Mouse (Mus musculus): ENCODE data around the gene Itgb2. TPM values are rescaled to one million over a fixed set of nuclear protein-coding genes. Genes with fewer than 3 reads are reported as not detected.

Gene Itgb2
- 0.67 and 0.89 TPM in 2 replicates for polyA plus RNA-seq (2014; fragmentation: Nextera tagmentation; extraction: Ambion mirVana)

GRCm38 (mm10) chr10:77530140-77530539 lies at the start of gene Itgb2:
TSS of gene Itgb2 (plus strand) at chr10:77530252.
- H3K9me3 ChIP-seq (replicated peaks; ENCODE audit: control insufficient read depth, low read length) = no peaks in the 10 kb centered on the region
- H3K9ac ChIP-seq (ENCODE audit: low read length) = no peak within 1 kb of the TSS
- no peaks in the 10 kb centered on the region for H3K36me3 ChIP-seq (ENCODE audit: control insufficient read depth, insufficient read depth, low read length)
- H3K4me1 ChIP-seq (ENCODE audit: control insufficient read depth, insufficient read depth, low read length) = no peaks in the 10 kb centered on the region
- no peak within 1 kb of the TSS for H3K27ac ChIP-seq (ENCODE audit: low read depth, low read length)
- ATAC-seq (no peak), DNase-seq (ENCODE audit: low spot score) (no peak)
- no peaks in the 10 kb centered on the region for H3K27me3 ChIP-seq (replicated peaks; ENCODE audit: control insufficient read depth, insufficient read depth, low read length)
- no peak within 1 kb of the TSS for H3K4me2 ChIP-seq (ENCODE audit: low read length)
- no peak within 1 kb of the TSS for H3K4me3 ChIP-seq (ENCODE audit: low read depth, low read length)
- whole genome bisulfite sequencing = 69% methylated on average over 9 of the region's 9 CpGs

GRCm38 (mm10) chr10:77481814-77482213 lies 48.2 kb upstream of the Itgb2 start:
- Histone ChIP-seq H3K4me3 (ENCODE audit: low read depth, low read length) (no peak overlapping the region), H3K9me3 (replicated peaks; ENCODE audit: control insufficient read depth, low read length) (no peaks in the 10 kb centered on the region), H3K9ac (ENCODE audit: low read length) (no peak overlapping the region), H3K4me2 (ENCODE audit: low read length) (no peak overlapping the region), H3K27me3 (replicated peaks; ENCODE audit: control insufficient read depth, insufficient read depth, low read length) (no peaks in the 10 kb centered on the region), H3K27ac (ENCODE audit: low read depth, low read length) (no peak overlapping the region), H3K4me1 (ENCODE audit: control insufficient read depth, insufficient read depth, low read length) (no peaks in the 10 kb centered on the region), H3K36me3 (ENCODE audit: control insufficient read depth, insufficient read depth, low read length) (peaks cover 7% of the 10 kb centered on the region)
- DNase-seq (ENCODE audit: low spot score) = no peak
- no peak for ATAC-seq

GRCm38 (mm10) chr10:77484205-77484935 lies 45.7 kb upstream of the Itgb2 start:
- Histone ChIP-seq H3K9me3 (replicated peaks; ENCODE audit: control insufficient read depth, low read length) (no peaks in the 10 kb centered on the region), H3K36me3 (ENCODE audit: control insufficient read depth, insufficient read depth, low read length) (peaks cover 32% of the 10 kb centered on the region), H3K9ac (ENCODE audit: low read length) (no peak overlapping the region), H3K27ac (ENCODE audit: low read depth, low read length) (no peak overlapping the region), H3K27me3 (replicated peaks; ENCODE audit: control insufficient read depth, insufficient read depth, low read length) (no peaks in the 10 kb centered on the region), H3K4me1 (ENCODE audit: control insufficient read depth, insufficient read depth, low read length) (no peaks in the 10 kb centered on the region), H3K4me2 (ENCODE audit: low read length) (no peak overlapping the region), H3K4me3 (ENCODE audit: low read depth, low read length) (no peak overlapping the region)
- DNase-seq (ENCODE audit: low spot score) (no peak), ATAC-seq (no peak)
- WGBS = 78% methylated on average over 18 of the region's 18 CpGs

- no peak overlapping the region for H3K9ac ChIP-seq (ENCODE audit: low read length)
- DNase-seq (ENCODE audit: low spot score) = no peak
- H3K9me3 ChIP-seq (replicated peaks; ENCODE audit: control insufficient read depth, low read length) = no peaks in the 10 kb centered on the region
- 76% methylated on average over 3 of the region's 3 CpGs for WGBS
- H3K4me3 ChIP-seq (ENCODE audit: low read depth, low read length) = no peak overlapping the region
- no peak overlapping the region for H3K4me2 ChIP-seq (ENCODE audit: low read length)
- H3K27ac ChIP-seq (ENCODE audit: low read depth, low read length) = no peak overlapping the region
- no peak for ATAC-seq
- H3K27me3 ChIP-seq (replicated peaks; ENCODE audit: control insufficient read depth, insufficient read depth, low read length) = no peaks in the 10 kb centered on the region
- no peaks in the 10 kb centered on the region for H3K4me1 ChIP-seq (ENCODE audit: control insufficient read depth, insufficient read depth, low read length)
- peaks cover 39% of the 10 kb centered on the region for H3K36me3 ChIP-seq (ENCODE audit: control insufficient read depth, insufficient read depth, low read length)
These were observed 44.3 kb upstream of the Itgb2 start for GRCm38 (mm10) chr10:77485786-77486185.

GRCm38 (mm10) chr10:77488168-77488567 lies 41.9 kb upstream of the Itgb2 start:
- no peak overlapping the region for H3K27ac ChIP-seq (ENCODE audit: low read depth, low read length)
- H3K4me3 ChIP-seq (ENCODE audit: low read depth, low read length) = no peak overlapping the region
- ATAC-seq = no peak
- peaks cover 44% of the 10 kb centered on the region for H3K36me3 ChIP-seq (ENCODE audit: control insufficient read depth, insufficient read depth, low read length)
- H3K4me2 ChIP-seq (ENCODE audit: low read length) = no peak overlapping the region
- WGBS = 96% methylated on average over 7 of the region's 7 CpGs
- H3K27me3 ChIP-seq (replicated peaks; ENCODE audit: control insufficient read depth, insufficient read depth, low read length) = no peaks in the 10 kb centered on the region
- H3K4me1 ChIP-seq (ENCODE audit: control insufficient read depth, insufficient read depth, low read length) = no peaks in the 10 kb centered on the region
- no peaks in the 10 kb centered on the region for H3K9me3 ChIP-seq (replicated peaks; ENCODE audit: control insufficient read depth, low read length)
- DNase-seq (ENCODE audit: low spot score) = no peak
- H3K9ac ChIP-seq (ENCODE audit: low read length) = no peak overlapping the region

- DNase-seq (ENCODE audit: low spot score) = no peak
- H3K36me3 ChIP-seq (ENCODE audit: control insufficient read depth, insufficient read depth, low read length) = peaks cover 39% of the 10 kb centered on the region
These were observed 38.5 kb upstream of the Itgb2 start for GRCm38 (mm10) chr10:77491585-77491984.

GRCm38 (mm10) chr10:77492885-77493284 lies 37.2 kb upstream of the Itgb2 start:
- WGBS = 97% methylated on average over 3 of the region's 3 CpGs
- Histone ChIP-seq H3K27ac (ENCODE audit: low read depth, low read length) (no peak overlapping the region), H3K4me2 (ENCODE audit: low read length) (no peak overlapping the region), H3K9ac (ENCODE audit: low read length) (no peak overlapping the region), H3K4me3 (ENCODE audit: low read depth, low read length) (no peak overlapping the region), H3K4me1 (ENCODE audit: control insufficient read depth, insufficient read depth, low read length) (no peaks in the 10 kb centered on the region), H3K36me3 (ENCODE audit: control insufficient read depth, insufficient read depth, low read length) (peaks cover 37% of the 10 kb centered on the region), H3K9me3 (replicated peaks; ENCODE audit: control insufficient read depth, low read length) (no peaks in the 10 kb centered on the region), H3K27me3 (replicated peaks; ENCODE audit: control insufficient read depth, insufficient read depth, low read length) (no peaks in the 10 kb centered on the region)
- no peak for ATAC-seq
- no peak for DNase-seq (ENCODE audit: low spot score)

More at GRCm38 (mm10) chr10:77491585-77491984, 38.5 kb upstream of the Itgb2 start:
- 92% methylated on average over 6 of the region's 6 CpGs for WGBS
- no peak for ATAC-seq
- H3K9me3 ChIP-seq (replicated peaks; ENCODE audit: control insufficient read depth, low read length) = no peaks in the 10 kb centered on the region
- H3K4me1 ChIP-seq (ENCODE audit: control insufficient read depth, insufficient read depth, low read length) = no peaks in the 10 kb centered on the region
- H3K4me3 ChIP-seq (ENCODE audit: low read depth, low read length) = no peak overlapping the region
- no peaks in the 10 kb centered on the region for H3K27me3 ChIP-seq (replicated peaks; ENCODE audit: control insufficient read depth, insufficient read depth, low read length)
- no peak overlapping the region for H3K27ac ChIP-seq (ENCODE audit: low read depth, low read length)
- no peak overlapping the region for H3K9ac ChIP-seq (ENCODE audit: low read length)
- no peak overlapping the region for H3K4me2 ChIP-seq (ENCODE audit: low read length)

- WGBS = 95% methylated on average over 13 of the region's 13 CpGs
- Histone ChIP-seq H3K4me2 (ENCODE audit: low read length) (no peak overlapping the region), H3K27ac (ENCODE audit: low read depth, low read length) (no peak overlapping the region), H3K4me3 (ENCODE audit: low read depth, low read length) (no peak overlapping the region), H3K4me1 (ENCODE audit: control insufficient read depth, insufficient read depth, low read length) (no peaks in the 10 kb centered on the region), H3K9me3 (replicated peaks; ENCODE audit: control insufficient read depth, low read length) (no peaks in the 10 kb centered on the region), H3K36me3 (ENCODE audit: control insufficient read depth, insufficient read depth, low read length) (peaks cover 43% of the 10 kb centered on the region), H3K27me3 (replicated peaks; ENCODE audit: control insufficient read depth, insufficient read depth, low read length) (no peaks in the 10 kb centered on the region), H3K9ac (ENCODE audit: low read length) (no peak overlapping the region)
- no peak for DNase-seq (ENCODE audit: low spot score)
- ATAC-seq = no peak
These were observed 32.9 kb upstream of the Itgb2 start for GRCm38 (mm10) chr10:77497185-77497584.

- no peak for ATAC-seq
- Histone ChIP-seq H3K36me3 (ENCODE audit: control insufficient read depth, insufficient read depth, low read length) (peaks cover 47% of the 10 kb centered on the region), H3K27ac (ENCODE audit: low read depth, low read length) (no peak overlapping the region), H3K27me3 (replicated peaks; ENCODE audit: control insufficient read depth, insufficient read depth, low read length) (no peaks in the 10 kb centered on the region), H3K9me3 (replicated peaks; ENCODE audit: control insufficient read depth, low read length) (no peaks in the 10 kb centered on the region), H3K4me2 (ENCODE audit: low read length) (no peak overlapping the region), H3K4me3 (ENCODE audit: low read depth, low read length) (no peak overlapping the region), H3K4me1 (ENCODE audit: control insufficient read depth, insufficient read depth, low read length) (no peaks in the 10 kb centered on the region), H3K9ac (ENCODE audit: low read length) (no peak overlapping the region)
- DNase-seq (ENCODE audit: low spot score) = no peak
- 92% methylated on average over 6 of the region's 6 CpGs for WGBS
These were observed 31.8 kb upstream of the Itgb2 start for GRCm38 (mm10) chr10:77498254-77498653.
